Mouse (Mus musculus) liver, embryonic 11.5 days (tissue): ENCODE data around the gene Kif24. TPM values are rescaled to one million over a fixed set of nuclear protein-coding genes. Genes with fewer than 3 reads are reported as not detected.
A peak's percentile ranks its signal among the peaks of the same experiment; 100 is the strongest.
"Not testable (repeated sequence)": the region's sequence is repeated elsewhere in the genome, so short reads cannot be mapped to it uniquely, and the experiment has no call there.

Experiments used
- ATAC-seq: fragments of 200-750 bp; cut with Nextera tagmentation; replicated peaks from 2 replicates; pipeline ENCODE4 v1.8.0; 2017; ENCODE audit warnings: moderate number of reproducible peaks, mild to moderate bottlenecking, moderate TSS enrichment, moderate library complexity; ENCODE audit not compliant: low FRiP score
- DNase-seq: peaks from one replicate; pipeline ENCODE4 v3.0.0-alpha.2; 2017; ENCODE audit warnings: low spot score
- H3K27ac ChIP-seq: fragments of 300-500 bp; sonication (generic); 2 replicates; pipeline ENCODE4 v1.5.1; 2014; ENCODE audit warnings: mild to moderate bottlenecking, low read depth, low read length, control low read depth
- H3K27me3 ChIP-seq: fragments of 300-500 bp; sonication (generic); replicated peaks from 2 replicates; pipeline ENCODE4 v1.6.1; 2014; ENCODE audit warnings: low read length, mixed read lengths; ENCODE audit not compliant: control insufficient read depth, insufficient read depth
- H3K36me3 ChIP-seq: fragments of 300-500 bp; sonication (generic); 2 replicates; pipeline ENCODE4 v1.6.1; 2014; ENCODE audit warnings: mild to moderate bottlenecking, low read length, moderate library complexity, mixed read lengths; ENCODE audit not compliant: control insufficient read depth, insufficient read depth
- H3K4me1 ChIP-seq: fragments of 300-500 bp; sonication (generic); replicated peaks from 2 replicates; pipeline ENCODE4 v1.6.1; 2014; ENCODE audit warnings: low read length, mixed read lengths; ENCODE audit not compliant: control insufficient read depth, insufficient read depth
- H3K4me2 ChIP-seq: fragments of 300-500 bp; sonication (generic); 2 replicates; pipeline ENCODE4 v1.6.1; 2014; ENCODE audit warnings: mild to moderate bottlenecking, control low read depth, moderate library complexity
- H3K4me3 ChIP-seq: fragments of 300-500 bp; sonication (generic); 2 replicates; pipeline ENCODE4 v1.5.1; 2014; ENCODE audit warnings: low read depth, low read length, control low read depth
- H3K9ac ChIP-seq: fragments of 300-500 bp; sonication (generic); 2 replicates; pipeline ENCODE4 v1.6.1; 2014; ENCODE audit warnings: low read depth, low read length, control low read depth
- H3K9me3 ChIP-seq: fragments of 300-500 bp; sonication (generic); 2 replicates; pipeline ENCODE4 v1.6.1; 2016; ENCODE audit warnings: low read length, inconsistent platforms, mixed read lengths; ENCODE audit not compliant: control insufficient read depth
- WGBS: fragments of 180-500 bp; shearing (Covaris S2); extraction: QIAGEN DNeasy Blood & Tissue Kit; methylation state at CpG from one replicate; pipeline ENCODE4 v1.1.7; 2014; 5-methylcytosine and 5-hydroxymethylcytosine counted together
- polyA plus RNA-seq: library from polyadenylated mRNA; unstranded; fragments of >200 nt; fragmentation: Nextera tagmentation; extraction: Ambion mirVana; gene quantifications from 2 replicates; pipeline ENCODE4 v1.2.1, GENCODE M21; 2014

Kif24 gene
- polyA plus RNA-seq, 1 experiment from 2014 or later: 8.6 TPM

DNA sequence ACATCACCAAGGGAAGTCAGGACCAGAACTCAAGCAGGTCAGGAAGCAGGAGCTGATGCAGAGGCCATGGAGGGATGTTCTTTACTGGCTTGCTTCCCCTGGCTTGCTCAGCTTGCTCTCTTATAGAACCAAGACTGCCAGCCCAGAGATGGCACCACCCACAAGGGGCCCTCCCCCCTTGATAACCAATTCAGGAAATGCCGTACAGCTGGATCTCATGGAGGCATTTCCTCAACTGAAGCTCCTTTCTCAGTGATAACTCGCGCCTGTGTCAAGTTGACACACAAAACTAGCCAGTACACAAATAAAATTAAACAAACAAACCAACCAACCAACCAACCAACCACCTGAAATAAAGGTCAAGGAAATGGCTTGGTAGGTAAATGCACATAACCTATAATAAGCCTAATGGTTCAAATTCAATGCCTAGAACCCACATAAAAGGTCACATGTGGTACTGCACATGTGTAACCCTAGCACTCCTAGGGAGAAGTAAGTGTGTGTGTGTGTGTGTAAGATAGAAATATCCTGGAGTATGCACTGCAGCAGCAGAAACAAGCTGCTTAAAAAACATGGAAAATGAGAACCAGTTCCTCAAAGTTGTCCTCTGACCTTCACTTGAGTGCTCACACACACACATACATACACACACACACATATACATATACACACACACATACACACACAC lies 1.5 kb downstream of the Kif24 start:
- 30% methylated on average over 3 of the region's 3 CpGs for WGBS
- DNase-seq, H3K27ac ChIP-seq: not testable (repeated sequence)

DNA sequence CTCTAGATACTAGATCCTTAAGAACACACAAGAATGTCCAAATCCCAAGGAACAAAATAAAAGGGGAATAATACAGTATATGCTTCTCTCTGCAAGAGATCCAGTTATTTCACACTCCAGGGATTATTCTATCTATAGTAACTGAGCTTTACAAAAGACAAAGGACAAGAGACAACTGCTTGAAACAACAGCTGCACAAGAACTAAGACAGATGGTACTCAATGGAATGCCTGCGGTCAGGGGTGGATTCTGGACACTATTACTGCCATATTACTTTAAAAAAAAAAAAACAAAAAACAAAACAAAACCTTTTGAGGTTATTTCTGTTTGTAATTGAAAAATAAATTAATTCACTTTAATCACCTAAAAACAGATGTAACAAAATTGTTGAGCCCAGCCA lies 4.0 kb downstream of the Kif24 start:
- no peak for ATAC-seq
- 100% methylated on average over 1 of the region's 1 CpGs for WGBS

More for the DNA sequence above, 1.5 kb downstream of the Kif24 start:
- H3K36me3 ChIP-seq, H3K9me3 ChIP-seq, H3K4me1 ChIP-seq, H3K27me3 ChIP-seq, ATAC-seq: not testable (repeated sequence)
- peak overlapping the region; percentile 67 for H3K4me3 ChIP-seq
- H3K4me2 ChIP-seq: peak overlapping the region; percentile 62
- peak overlapping the region; percentile 73 for H3K9ac ChIP-seq

DNA sequence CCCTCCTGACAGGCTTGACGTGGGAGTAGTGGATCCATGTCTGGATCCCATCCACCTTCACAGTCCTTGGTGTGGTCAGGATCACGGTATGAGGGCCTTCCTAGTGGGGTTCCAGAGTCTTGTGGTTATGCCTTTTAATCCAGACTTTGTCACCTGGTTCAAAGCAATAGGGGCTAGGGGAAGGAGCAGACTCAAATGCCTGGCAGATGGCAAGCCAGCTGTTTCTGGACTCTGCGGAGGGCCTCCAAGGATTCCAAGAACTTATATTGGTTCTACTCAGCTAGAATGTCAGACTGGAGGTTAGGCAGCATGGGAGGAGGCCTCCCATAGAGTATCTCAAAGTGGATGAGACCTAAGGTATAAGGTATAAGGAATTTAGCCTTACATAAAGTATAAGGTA lies 17.1 kb downstream of the Kif24 start:
- ATAC-seq: no peak
- no peaks in the 10 kb centered on the region for H3K27me3 ChIP-seq

More for the DNA sequence above, 4.0 kb downstream of the Kif24 start:
- Histone ChIP-seq H3K27me3 (no peaks in the 10 kb centered on the region), H3K4me2 (no peak overlapping the region), H3K4me3 (no peak overlapping the region), H3K27ac (no peak overlapping the region), H3K36me3 (peaks cover 4% of the 10 kb centered on the region; the same call in 1 of the 2 replicates), H3K9me3 (no peaks in the 10 kb centered on the region), H3K9ac (no peak overlapping the region), H3K4me1 (0 out of 2 replicates have a peak, but pooled peaks cover 3% of the 10 kb centered on the region)
- no peak for DNase-seq

DNA sequence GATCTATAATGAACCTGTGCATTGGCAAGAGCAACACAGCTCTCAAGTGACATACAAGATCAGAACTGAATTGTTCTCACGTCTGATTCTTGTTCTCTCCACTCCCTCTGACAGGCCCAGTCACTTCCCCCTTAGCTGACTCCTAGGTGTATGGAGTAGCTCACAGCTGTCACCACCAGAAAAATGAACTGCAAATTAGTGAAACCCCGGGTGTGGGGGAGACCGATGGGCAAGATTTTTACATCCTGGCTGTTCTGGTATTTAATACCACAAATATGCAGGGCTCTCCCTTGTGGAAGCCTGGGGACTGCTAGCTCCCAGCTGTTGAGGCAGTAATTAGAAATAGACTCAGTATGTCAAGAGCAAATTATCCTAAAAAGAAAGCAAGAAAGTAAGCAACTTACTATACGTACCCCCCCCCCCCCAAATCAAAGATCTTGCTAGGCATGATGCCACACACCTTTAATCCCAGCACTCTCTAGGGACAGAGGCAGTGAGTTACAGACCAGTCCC lies 21.8 kb downstream of the Kif24 start:
- Histone ChIP-seq H3K27me3 (no peaks in the 10 kb centered on the region), H3K36me3 (no peaks in the 10 kb centered on the region; the same call in 1 of the 2 replicates), H3K4me3 (no peak overlapping the region), H3K9me3 (no peaks in the 10 kb centered on the region), H3K9ac (no peak overlapping the region), H3K4me1 (no peaks in the 10 kb centered on the region; the same call in 1 of the 2 replicates), H3K4me2 (no peak overlapping the region), H3K27ac (no peak overlapping the region)
- DNase-seq (no peak), ATAC-seq (no peak)
- WGBS: 68% methylated on average over 4 of the region's 4 CpGs

More for the DNA sequence above, 17.1 kb downstream of the Kif24 start:
- Histone ChIP-seq H3K27ac (no peak overlapping the region), H3K4me3 (no peak overlapping the region), H3K9me3 (no peaks in the 10 kb centered on the region), H3K36me3 (0 out of 2 replicates have a peak, but pooled peaks cover 4% of the 10 kb centered on the region), H3K9ac (no peak overlapping the region), H3K4me1 (no peaks in the 10 kb centered on the region), H3K4me2 (no peak overlapping the region)
- WGBS: 91% methylated on average over 3 of the region's 3 CpGs
- no peak for DNase-seq

DNA sequence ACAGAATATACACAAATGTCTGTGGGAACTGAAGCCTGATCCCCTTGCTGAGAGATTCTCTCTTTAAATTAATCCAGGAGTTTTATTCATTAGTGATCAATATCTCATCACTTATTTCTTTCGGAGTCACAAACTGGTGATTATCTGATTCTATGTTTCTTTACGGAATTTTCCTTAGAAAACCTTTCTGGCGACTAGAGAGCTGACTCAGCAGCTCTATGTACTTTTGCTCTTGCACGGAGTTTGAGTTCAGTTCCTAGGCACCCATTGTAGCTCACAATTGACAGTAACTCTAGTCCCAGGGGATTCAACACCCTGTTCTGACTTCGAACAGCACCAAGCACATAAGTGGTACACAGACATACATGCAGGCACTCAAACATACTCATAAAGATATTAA lies 25.8 kb downstream of the Kif24 start:
- H3K36me3 ChIP-seq: no peaks in the 10 kb centered on the region; the same call in 1 of the 2 replicates
- H3K4me2 ChIP-seq: no peak overlapping the region
- H3K9me3 ChIP-seq: no peaks in the 10 kb centered on the region
- ATAC-seq: no peak
- H3K9ac ChIP-seq: no peak overlapping the region
- no peak overlapping the region for H3K4me3 ChIP-seq
- H3K4me1 ChIP-seq: no peaks in the 10 kb centered on the region; the same call in 1 of the 2 replicates
- DNase-seq: no peak
- no peaks in the 10 kb centered on the region for H3K27me3 ChIP-seq
- H3K27ac ChIP-seq: no peak overlapping the region
- 90% methylated on average over 5 of the region's 5 CpGs for WGBS

DNA sequence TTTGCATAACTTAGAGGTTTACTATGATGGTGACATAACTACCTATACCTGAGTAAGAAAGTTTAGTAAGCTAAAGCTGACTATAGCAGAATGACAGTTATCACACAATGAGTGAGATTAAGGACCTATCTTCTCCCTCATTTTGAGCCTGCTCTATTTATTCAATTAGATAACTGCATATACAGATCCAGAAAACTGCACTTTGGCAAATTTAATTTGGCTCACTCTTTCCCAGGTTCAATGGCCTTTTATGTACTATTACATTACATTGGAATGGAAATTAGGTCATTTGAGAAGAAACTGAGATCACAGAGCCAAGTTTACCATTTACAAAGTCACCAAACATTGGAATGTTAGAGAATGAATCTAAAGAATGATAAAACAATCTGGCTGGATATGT lies 47.7 kb downstream of the Kif24 start:
- H3K9me3 ChIP-seq: no peaks in the 10 kb centered on the region
- no peak overlapping the region for H3K4me2 ChIP-seq
- no peak overlapping the region for H3K27ac ChIP-seq
- ATAC-seq (no peak), DNase-seq (no peak)
- H3K36me3 ChIP-seq: no peaks in the 10 kb centered on the region; the same call in 1 of the 2 replicates
- no peak overlapping the region for H3K9ac ChIP-seq
- no peak overlapping the region for H3K4me3 ChIP-seq
- no peaks in the 10 kb centered on the region for H3K4me1 ChIP-seq
- no peaks in the 10 kb centered on the region for H3K27me3 ChIP-seq

DNA sequence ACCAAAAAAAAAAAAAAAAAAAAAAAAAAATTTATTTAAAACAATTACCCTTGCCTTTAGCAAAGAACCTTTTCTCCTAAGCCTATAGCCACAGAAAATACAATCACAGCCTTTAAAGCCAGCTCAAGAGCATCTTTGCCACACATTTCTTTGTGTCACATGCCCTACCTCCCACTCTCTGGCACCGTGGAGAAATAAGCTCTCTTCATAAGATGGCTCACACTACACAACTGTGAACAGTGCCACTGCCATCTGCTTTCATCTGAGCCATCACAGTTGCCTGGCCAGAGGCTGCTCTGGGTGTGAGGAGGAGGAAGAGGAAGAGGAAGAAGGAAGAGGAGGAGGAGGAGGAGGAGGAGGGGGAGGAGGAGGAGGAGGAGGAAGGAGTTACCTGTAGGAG lies 55.3 kb downstream of the Kif24 start:
- H3K27me3 ChIP-seq: no peaks in the 10 kb centered on the region
- ATAC-seq: no peak
- no peaks in the 10 kb centered on the region for H3K9me3 ChIP-seq
- no peak overlapping the region for H3K4me2 ChIP-seq
- DNase-seq: no peak
- 0 out of 2 replicates have a peak, but pooled peaks cover 3% of the 10 kb centered on the region for H3K36me3 ChIP-seq
- H3K9ac ChIP-seq: no peak overlapping the region
- H3K27ac ChIP-seq: no peak overlapping the region
- WGBS: 93% methylated on average over 1 of the region's 1 CpGs
- H3K4me1 ChIP-seq: no peaks in the 10 kb centered on the region
- no peak overlapping the region for H3K4me3 ChIP-seq

DNA sequence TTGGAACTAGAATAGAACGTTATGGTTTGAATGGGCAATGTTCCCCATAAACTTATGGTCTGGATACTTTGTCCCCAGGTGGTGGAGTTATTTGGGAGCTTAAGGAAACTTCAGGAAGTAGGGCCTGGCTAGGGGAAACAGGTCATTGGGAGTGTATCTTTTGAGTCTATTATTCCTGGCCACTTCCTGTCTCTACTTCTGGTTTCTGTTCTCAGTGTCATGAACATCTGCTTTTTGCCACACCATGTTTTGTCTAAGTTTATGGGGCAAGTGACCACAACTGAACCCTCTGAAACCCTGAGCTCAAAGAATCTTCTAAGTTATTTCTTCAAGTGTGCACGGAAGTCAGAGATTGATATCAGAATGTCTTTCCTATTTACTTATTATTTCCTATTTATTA lies 57.3 kb downstream of the Kif24 start:
- Histone ChIP-seq H3K9me3 (no peaks in the 10 kb centered on the region), H3K4me1 (no peaks in the 10 kb centered on the region), H3K9ac (no peak overlapping the region), H3K27ac (no peak overlapping the region), H3K4me3 (no peak overlapping the region), H3K36me3 (peaks cover 5% of the 10 kb centered on the region; the same call in 1 of the 2 replicates), H3K4me2 (no peak overlapping the region), H3K27me3 (no peaks in the 10 kb centered on the region)
- DNase-seq (no peak), ATAC-seq (no peak)
- 86% methylated on average over 2 of the region's 2 CpGs for WGBS

DNA sequence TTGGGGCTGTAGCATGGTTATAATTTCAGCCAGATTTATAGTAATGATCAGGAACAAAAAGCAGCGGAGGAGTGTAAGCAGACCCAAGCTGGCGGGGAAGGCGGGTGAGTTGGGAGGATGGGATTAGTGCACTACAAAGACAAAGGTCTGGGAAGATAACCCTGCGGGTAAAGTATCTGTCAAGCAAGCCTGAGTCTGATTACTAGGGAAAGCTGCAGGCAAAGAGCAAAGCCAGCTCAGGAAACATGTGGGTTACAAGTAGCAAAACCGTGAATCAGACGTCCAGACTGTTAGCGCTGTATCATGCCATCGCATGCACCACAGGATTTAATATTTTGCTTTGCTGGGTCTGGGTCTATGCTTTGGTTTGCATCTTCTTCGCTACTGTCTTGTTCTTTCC lies 58.1 kb downstream of the Kif24 start:
- H3K4me3 ChIP-seq: no peak overlapping the region
- 81% methylated on average over 9 of the region's 9 CpGs for WGBS
- no peak overlapping the region for H3K27ac ChIP-seq
- no peaks in the 10 kb centered on the region for H3K4me1 ChIP-seq
- no peak overlapping the region for H3K9ac ChIP-seq
- DNase-seq (no peak), ATAC-seq (no peak)
- peaks cover 5% of the 10 kb centered on the region; the same call in 1 of the 2 replicates for H3K36me3 ChIP-seq
- H3K4me2 ChIP-seq: no peak overlapping the region
- H3K9me3 ChIP-seq: no peaks in the 10 kb centered on the region
- no peaks in the 10 kb centered on the region for H3K27me3 ChIP-seq
